Mouse (Mus musculus): ENCODE data around the gene Nolc1. TPM values are rescaled to one million over a fixed set of nuclear protein-coding genes. Genes with fewer than 3 reads are reported as not detected.

The Nolc1 gene
- polyA plus RNA-seq, 1 experiment from 2014 or later, result 132 TPM

- WGBS, result under 1% methylated on average over 30 of the region's 42 CpGs
- peak; percentile 74 for ATAC-seq (replicated peaks; ENCODE audit: insufficient number of reproducible peaks, low FRiP score, low TSS enrichment, low read depth)
- H3K9me3 ChIP-seq (replicated peaks; ENCODE audit: control insufficient read depth, low read length), result no peaks in the 10 kb centered on the region
Measured at GRCm38 (mm10) chr19:46056947-46057607, 18.6 kb upstream of the Nolc1 start.

GRCm38 (mm10) chr19:46058466-46058865 is 17.2 kb upstream of the Nolc1 start:
- WGBS, result 95% methylated on average over 7 of the region's 7 CpGs
- H3K27ac ChIP-seq (replicated peaks; ENCODE audit: low read depth, low read length), result no peak overlapping the region
- ATAC-seq (replicated peaks; ENCODE audit: insufficient number of reproducible peaks, low FRiP score, low TSS enrichment, low read depth) (no peak), DNase-seq (ENCODE audit: low spot score) (no peak)
- no peak overlapping the region for H3K9ac ChIP-seq (replicated peaks; ENCODE audit: low read length)
- H3K27me3 ChIP-seq (ENCODE audit: control insufficient read depth, insufficient read depth, low read length), result no peaks in the 10 kb centered on the region
- H3K4me3 ChIP-seq (ENCODE audit: low read depth, low read length), result no peak overlapping the region
- H3K4me1 ChIP-seq (ENCODE audit: control insufficient read depth, insufficient read depth, low read length), result 0 out of 2 replicates have a peak, but pooled peaks cover 5% of the 10 kb centered on the region
- H3K36me3 ChIP-seq (replicated peaks; ENCODE audit: control insufficient read depth, insufficient read depth, low read depth, low read length), result peaks cover 7% of the 10 kb centered on the region
- H3K9me3 ChIP-seq (replicated peaks; ENCODE audit: control insufficient read depth, low read length), result no peaks in the 10 kb centered on the region
- H3K4me2 ChIP-seq (ENCODE audit: low read depth, low read length), result no peak overlapping the region

More at GRCm38 (mm10) chr19:46056947-46057607, 18.6 kb upstream of the Nolc1 start:
- Histone ChIP-seq H3K27me3 (ENCODE audit: control insufficient read depth, insufficient read depth, low read length) (no peaks in the 10 kb centered on the region), H3K27ac (replicated peaks; ENCODE audit: low read depth, low read length) (peak overlapping the region; percentile 92), H3K4me3 (ENCODE audit: low read depth, low read length) (peak overlapping the region; percentile 93), H3K4me1 (ENCODE audit: control insufficient read depth, insufficient read depth, low read length) (0 out of 2 replicates have a peak, but pooled peaks cover 5% of the 10 kb centered on the region), H3K9ac (replicated peaks; ENCODE audit: low read length) (peak overlapping the region; percentile 86), H3K36me3 (replicated peaks; ENCODE audit: control insufficient read depth, insufficient read depth, low read depth, low read length) (no peaks in the 10 kb centered on the region), H3K4me2 (ENCODE audit: low read depth, low read length) (peak overlapping the region; percentile 75)
- DNase-seq (ENCODE audit: low spot score), result peak; percentile 86

- H3K9me3 ChIP-seq (replicated peaks; ENCODE audit: control insufficient read depth, low read length), result no peaks in the 10 kb centered on the region
- H3K4me3 ChIP-seq (ENCODE audit: low read depth, low read length), result no peak overlapping the region
- ATAC-seq (replicated peaks; ENCODE audit: insufficient number of reproducible peaks, low FRiP score, low TSS enrichment, low read depth) (no peak), DNase-seq (ENCODE audit: low spot score) (no peak)
- H3K36me3 ChIP-seq (replicated peaks; ENCODE audit: control insufficient read depth, insufficient read depth, low read depth, low read length), result peaks cover 12% of the 10 kb centered on the region
- 86% methylated on average over 6 of the region's 6 CpGs for WGBS
- 0 out of 2 replicates have a peak, but pooled peaks cover 5% of the 10 kb centered on the region for H3K4me1 ChIP-seq (ENCODE audit: control insufficient read depth, insufficient read depth, low read length)
- no peak overlapping the region for H3K9ac ChIP-seq (replicated peaks; ENCODE audit: low read length)
- no peaks in the 10 kb centered on the region for H3K27me3 ChIP-seq (ENCODE audit: control insufficient read depth, insufficient read depth, low read length)
- no peak overlapping the region for H3K4me2 ChIP-seq (ENCODE audit: low read depth, low read length)
- no peak overlapping the region for H3K27ac ChIP-seq (replicated peaks; ENCODE audit: low read depth, low read length)
Measured at GRCm38 (mm10) chr19:46060845-46061244, 14.8 kb upstream of the Nolc1 start.

- Histone ChIP-seq H3K36me3 (replicated peaks; ENCODE audit: control insufficient read depth, insufficient read depth, low read depth, low read length) (peaks cover 10% of the 10 kb centered on the region), H3K4me2 (ENCODE audit: low read depth, low read length) (no peak overlapping the region), H3K27ac (replicated peaks; ENCODE audit: low read depth, low read length) (no peak overlapping the region), H3K4me3 (ENCODE audit: low read depth, low read length) (no peak overlapping the region), H3K27me3 (ENCODE audit: control insufficient read depth, insufficient read depth, low read length) (no peaks in the 10 kb centered on the region), H3K4me1 (ENCODE audit: control insufficient read depth, insufficient read depth, low read length) (no peaks in the 10 kb centered on the region), H3K9ac (replicated peaks; ENCODE audit: low read length) (no peak overlapping the region), H3K9me3 (replicated peaks; ENCODE audit: control insufficient read depth, low read length) (no peaks in the 10 kb centered on the region)
- 63% methylated on average over 10 of the region's 10 CpGs for WGBS
- no peak for ATAC-seq (replicated peaks; ENCODE audit: insufficient number of reproducible peaks, low FRiP score, low TSS enrichment, low read depth)
- no peak for DNase-seq (ENCODE audit: low spot score)
Measured at GRCm38 (mm10) chr19:46068054-46068453, 7.6 kb upstream of the Nolc1 start.

GRCm38 (mm10) chr19:46073285-46073684 is 2.4 kb upstream of the Nolc1 start:
- WGBS, result 77% methylated on average over 7 of the region's 7 CpGs
- H3K36me3 ChIP-seq (replicated peaks; ENCODE audit: control insufficient read depth, insufficient read depth, low read depth, low read length), result peaks cover 3% of the 10 kb centered on the region

GRCm38 (mm10) chr19:46074266-46074665 is 1.4 kb upstream of the Nolc1 start:
- DNase-seq (ENCODE audit: low spot score) (no peak), ATAC-seq (replicated peaks; ENCODE audit: insufficient number of reproducible peaks, low FRiP score, low TSS enrichment, low read depth) (no peak)
- H3K4me2 ChIP-seq (ENCODE audit: low read depth, low read length), result no peak overlapping the region
- H3K9ac ChIP-seq (replicated peaks; ENCODE audit: low read length), result no peak overlapping the region
- no peaks in the 10 kb centered on the region for H3K27me3 ChIP-seq (ENCODE audit: control insufficient read depth, insufficient read depth, low read length)
- no peak overlapping the region for H3K4me3 ChIP-seq (ENCODE audit: low read depth, low read length)
- H3K4me1 ChIP-seq (ENCODE audit: control insufficient read depth, insufficient read depth, low read length), result no peaks in the 10 kb centered on the region
- 92% methylated on average over 5 of the region's 5 CpGs for WGBS
- no peaks in the 10 kb centered on the region for H3K9me3 ChIP-seq (replicated peaks; ENCODE audit: control insufficient read depth, low read length)
- H3K36me3 ChIP-seq (replicated peaks; ENCODE audit: control insufficient read depth, insufficient read depth, low read depth, low read length), result peaks cover 3% of the 10 kb centered on the region
- no peak overlapping the region for H3K27ac ChIP-seq (replicated peaks; ENCODE audit: low read depth, low read length)

More at GRCm38 (mm10) chr19:46073285-46073684, 2.4 kb upstream of the Nolc1 start:
- ATAC-seq (replicated peaks; ENCODE audit: insufficient number of reproducible peaks, low FRiP score, low TSS enrichment, low read depth) (no peak), DNase-seq (ENCODE audit: low spot score) (no peak)
- no peaks in the 10 kb centered on the region for H3K27me3 ChIP-seq (ENCODE audit: control insufficient read depth, insufficient read depth, low read length)
- H3K27ac ChIP-seq (replicated peaks; ENCODE audit: low read depth, low read length), result no peak overlapping the region
- H3K9me3 ChIP-seq (replicated peaks; ENCODE audit: control insufficient read depth, low read length), result no peaks in the 10 kb centered on the region
- no peak overlapping the region for H3K4me3 ChIP-seq (ENCODE audit: low read depth, low read length)
- H3K4me1 ChIP-seq (ENCODE audit: control insufficient read depth, insufficient read depth, low read length), result no peaks in the 10 kb centered on the region
- no peak overlapping the region for H3K4me2 ChIP-seq (ENCODE audit: low read depth, low read length)
- H3K9ac ChIP-seq (replicated peaks; ENCODE audit: low read length), result no peak overlapping the region

GRCm38 (mm10) chr19:46078535-46078934 is 2.9 kb downstream of the Nolc1 start:
- DNase-seq (ENCODE audit: low spot score), result no peak
- no peaks in the 10 kb centered on the region for H3K4me1 ChIP-seq (ENCODE audit: control insufficient read depth, insufficient read depth, low read length)
- H3K4me2 ChIP-seq (ENCODE audit: low read depth, low read length), result no peak overlapping the region
- H3K4me3 ChIP-seq (ENCODE audit: low read depth, low read length), result no peak overlapping the region
- H3K9ac ChIP-seq (replicated peaks; ENCODE audit: low read length), result no peak overlapping the region
- peaks cover 14% of the 10 kb centered on the region for H3K36me3 ChIP-seq (replicated peaks; ENCODE audit: control insufficient read depth, insufficient read depth, low read depth, low read length)
- no peaks in the 10 kb centered on the region for H3K27me3 ChIP-seq (ENCODE audit: control insufficient read depth, insufficient read depth, low read length)
- no peaks in the 10 kb centered on the region for H3K9me3 ChIP-seq (replicated peaks; ENCODE audit: control insufficient read depth, low read length)
- no peak for ATAC-seq (replicated peaks; ENCODE audit: insufficient number of reproducible peaks, low FRiP score, low TSS enrichment, low read depth)
- WGBS, result 65% methylated on average over 3 of the region's 3 CpGs
- no peak overlapping the region for H3K27ac ChIP-seq (replicated peaks; ENCODE audit: low read depth, low read length)

- H3K4me3 ChIP-seq (ENCODE audit: low read depth, low read length), result no peak overlapping the region
- no peaks in the 10 kb centered on the region for H3K27me3 ChIP-seq (ENCODE audit: control insufficient read depth, insufficient read depth, low read length)
- WGBS, result 96% methylated on average over 8 of the region's 8 CpGs
- H3K4me2 ChIP-seq (ENCODE audit: low read depth, low read length), result no peak overlapping the region
- no peak overlapping the region for H3K27ac ChIP-seq (replicated peaks; ENCODE audit: low read depth, low read length)
- no peaks in the 10 kb centered on the region for H3K4me1 ChIP-seq (ENCODE audit: control insufficient read depth, insufficient read depth, low read length)
- DNase-seq (ENCODE audit: low spot score), result no peak
- H3K9ac ChIP-seq (replicated peaks; ENCODE audit: low read length), result no peak overlapping the region
- H3K36me3 ChIP-seq (replicated peaks; ENCODE audit: control insufficient read depth, insufficient read depth, low read depth, low read length), result peaks cover 27% of the 10 kb centered on the region
- ATAC-seq (replicated peaks; ENCODE audit: insufficient number of reproducible peaks, low FRiP score, low TSS enrichment, low read depth), result no peak
- no peaks in the 10 kb centered on the region for H3K9me3 ChIP-seq (replicated peaks; ENCODE audit: control insufficient read depth, low read length)
Measured at GRCm38 (mm10) chr19:46085185-46085584, 9.5 kb downstream of the Nolc1 start.

Data from embryonic facial prominence, embryonic 11.5 days (tissue).